Mouse (Mus musculus): Measurements from ENCODE around the gene Rapgef2.

The Rapgef2 gene

GRCm38 (mm10) chr3:79310184-79310583, 23.9 kb upstream of the Rapgef2 start:
- Histone ChIP-seq H3K4me1 (replicated peaks; ENCODE audit: low read depth, low read length) (no peaks in the 10 kb centered on the region), H3K4me3 (replicated peaks; ENCODE audit: low read length) (no peak overlapping the region), H3K36me3 (ENCODE audit: insufficient read depth, low read length) (no peaks in the 10 kb centered on the region), H3K27me3 (ENCODE audit: insufficient read depth, low read length) (0 out of 2 replicates have a peak, but pooled peaks cover 3% of the 10 kb centered on the region), H3K9me3 (ENCODE audit: low read length) (no peaks in the 10 kb centered on the region)
- TF ChIP-seq CTCF (conservative IDR thresholded peaks at IDR 0.05; ENCODE audit: low read length) (no peak), POU5F1 (IDR thresholded peaks at IDR 0.05; ENCODE audit: borderline replicate concordance, low read length) (no peak), NANOG (IDR thresholded peaks at IDR 0.05; ENCODE audit: borderline replicate concordance, low read length) (no peak)

- H3K9me3 ChIP-seq (ENCODE audit: low read length): no peaks in the 10 kb centered on the region
- TF ChIP-seq CTCF (conservative IDR thresholded peaks at IDR 0.05; ENCODE audit: low read length): no peak
- no peak for TF ChIP-seq POU5F1 (IDR thresholded peaks at IDR 0.05; ENCODE audit: borderline replicate concordance, low read length)
- no peak for TF ChIP-seq NANOG (IDR thresholded peaks at IDR 0.05; ENCODE audit: borderline replicate concordance, low read length)
- no peak overlapping the region for H3K4me3 ChIP-seq (replicated peaks; ENCODE audit: low read length)
- 0 out of 2 replicates have a peak, but pooled peaks cover 3% of the 10 kb centered on the region for H3K27me3 ChIP-seq (ENCODE audit: insufficient read depth, low read length)
- H3K36me3 ChIP-seq (ENCODE audit: insufficient read depth, low read length): no peaks in the 10 kb centered on the region
- H3K4me1 ChIP-seq (replicated peaks; ENCODE audit: low read depth, low read length): no peaks in the 10 kb centered on the region
Measured at GRCm38 (mm10) chr3:79308605-79309004, 22.3 kb upstream of the Rapgef2 start.

- Histone ChIP-seq H3K9me3 (ENCODE audit: low read length) (no peaks in the 10 kb centered on the region), H3K36me3 (ENCODE audit: insufficient read depth, low read length) (no peaks in the 10 kb centered on the region), H3K4me3 (replicated peaks; ENCODE audit: low read length) (0 out of 2 replicates have a peak overlapping the region, but pooled peaks have one; percentile 7), H3K4me1 (replicated peaks; ENCODE audit: low read depth, low read length) (peaks cover 3% of the 10 kb centered on the region; the same call in 1 of the 2 replicates), H3K27me3 (ENCODE audit: insufficient read depth, low read length) (peaks cover 5% of the 10 kb centered on the region; the same call in 1 of the 2 replicates)
- TF ChIP-seq CTCF (conservative IDR thresholded peaks at IDR 0.05; ENCODE audit: low read length): no peak
- TF ChIP-seq NANOG (IDR thresholded peaks at IDR 0.05; ENCODE audit: borderline replicate concordance, low read length): no peak
- no peak for TF ChIP-seq POU5F1 (IDR thresholded peaks at IDR 0.05; ENCODE audit: borderline replicate concordance, low read length)
Measured at GRCm38 (mm10) chr3:79299401-79299800, 13.1 kb upstream of the Rapgef2 start.

- H3K4me3 ChIP-seq (replicated peaks; ENCODE audit: low read length): no peak overlapping the region
- no peak for TF ChIP-seq NANOG (IDR thresholded peaks at IDR 0.05; ENCODE audit: borderline replicate concordance, low read length)
- no peak for TF ChIP-seq POU5F1 (IDR thresholded peaks at IDR 0.05; ENCODE audit: borderline replicate concordance, low read length)
- TF ChIP-seq CTCF (conservative IDR thresholded peaks at IDR 0.05; ENCODE audit: low read length): no peak
- no peaks in the 10 kb centered on the region for H3K9me3 ChIP-seq (ENCODE audit: low read length)
- peaks cover 6% of the 10 kb centered on the region; the same call in 1 of the 2 replicates for H3K27me3 ChIP-seq (ENCODE audit: insufficient read depth, low read length)
- no peaks in the 10 kb centered on the region for H3K36me3 ChIP-seq (ENCODE audit: insufficient read depth, low read length)
- H3K4me1 ChIP-seq (replicated peaks; ENCODE audit: low read depth, low read length): peaks cover 3% of the 10 kb centered on the region; the same call in 1 of the 2 replicates
Measured at GRCm38 (mm10) chr3:79297281-79297680, 11.0 kb upstream of the Rapgef2 start.

- TF ChIP-seq CTCF (conservative IDR thresholded peaks at IDR 0.05; ENCODE audit: low read length) (no peak), POU5F1 (IDR thresholded peaks at IDR 0.05; ENCODE audit: borderline replicate concordance, low read length) (no peak), NANOG (IDR thresholded peaks at IDR 0.05; ENCODE audit: borderline replicate concordance, low read length) (no peak)
- Histone ChIP-seq H3K27me3 (ENCODE audit: insufficient read depth, low read length) (peaks cover 6% of the 10 kb centered on the region; the same call in 1 of the 2 replicates), H3K9me3 (ENCODE audit: low read length) (no peaks in the 10 kb centered on the region)
Measured at GRCm38 (mm10) chr3:79296586-79296985, 10.3 kb upstream of the Rapgef2 start.

GRCm38 (mm10) chr3:79296049-79296448, 9.7 kb upstream of the Rapgef2 start:
- H3K4me1 ChIP-seq (replicated peaks; ENCODE audit: low read depth, low read length): peaks cover 3% of the 10 kb centered on the region; the same call in 1 of the 2 replicates
- no peak overlapping the region for H3K4me3 ChIP-seq (replicated peaks; ENCODE audit: low read length)
- H3K36me3 ChIP-seq (ENCODE audit: insufficient read depth, low read length): no peaks in the 10 kb centered on the region
- H3K9me3 ChIP-seq (ENCODE audit: low read length): no peaks in the 10 kb centered on the region
- TF ChIP-seq CTCF (conservative IDR thresholded peaks at IDR 0.05; ENCODE audit: low read length) (no peak), NANOG (IDR thresholded peaks at IDR 0.05; ENCODE audit: borderline replicate concordance, low read length) (no peak), POU5F1 (IDR thresholded peaks at IDR 0.05; ENCODE audit: borderline replicate concordance, low read length) (no peak)
- peaks cover 9% of the 10 kb centered on the region for H3K27me3 ChIP-seq (ENCODE audit: insufficient read depth, low read length)

More at GRCm38 (mm10) chr3:79296586-79296985, 10.3 kb upstream of the Rapgef2 start:
- Histone ChIP-seq H3K36me3 (ENCODE audit: insufficient read depth, low read length) (no peaks in the 10 kb centered on the region), H3K4me1 (replicated peaks; ENCODE audit: low read depth, low read length) (peaks cover 3% of the 10 kb centered on the region; the same call in 1 of the 2 replicates), H3K4me3 (replicated peaks; ENCODE audit: low read length) (no peak overlapping the region)

- H3K9me3 ChIP-seq (ENCODE audit: low read length): no peaks in the 10 kb centered on the region
- no peak overlapping the region for H3K4me3 ChIP-seq (replicated peaks; ENCODE audit: low read length)
- peaks cover under 1% of the 10 kb centered on the region; the same call in 1 of the 2 replicates for H3K4me1 ChIP-seq (replicated peaks; ENCODE audit: low read depth, low read length)
- no peaks in the 10 kb centered on the region for H3K36me3 ChIP-seq (ENCODE audit: insufficient read depth, low read length)
- TF ChIP-seq NANOG (IDR thresholded peaks at IDR 0.05; ENCODE audit: borderline replicate concordance, low read length) (no peak), CTCF (conservative IDR thresholded peaks at IDR 0.05; ENCODE audit: low read length) (no peak), POU5F1 (IDR thresholded peaks at IDR 0.05; ENCODE audit: borderline replicate concordance, low read length) (no peak)
- peaks cover 19% of the 10 kb centered on the region for H3K27me3 ChIP-seq (ENCODE audit: insufficient read depth, low read length)
Measured at GRCm38 (mm10) chr3:79294701-79295100, 8.4 kb upstream of the Rapgef2 start.

GRCm38 (mm10) chr3:79293023-79293422, 6.7 kb upstream of the Rapgef2 start:
- Histone ChIP-seq H3K27me3 (ENCODE audit: insufficient read depth, low read length) (peaks cover 32% of the 10 kb centered on the region), H3K4me1 (replicated peaks; ENCODE audit: low read depth, low read length) (peaks cover 1% of the 10 kb centered on the region), H3K36me3 (ENCODE audit: insufficient read depth, low read length) (no peaks in the 10 kb centered on the region), H3K4me3 (replicated peaks; ENCODE audit: low read length) (no peak overlapping the region), H3K9me3 (ENCODE audit: low read length) (no peaks in the 10 kb centered on the region)
- no peak for TF ChIP-seq NANOG (IDR thresholded peaks at IDR 0.05; ENCODE audit: borderline replicate concordance, low read length)
- TF ChIP-seq POU5F1 (IDR thresholded peaks at IDR 0.05; ENCODE audit: borderline replicate concordance, low read length): no peak
- TF ChIP-seq CTCF (conservative IDR thresholded peaks at IDR 0.05; ENCODE audit: low read length): no peak

- no peaks in the 10 kb centered on the region for H3K36me3 ChIP-seq (ENCODE audit: insufficient read depth, low read length)
- TF ChIP-seq NANOG (IDR thresholded peaks at IDR 0.05; ENCODE audit: borderline replicate concordance, low read length) (no peak), CTCF (conservative IDR thresholded peaks at IDR 0.05; ENCODE audit: low read length) (no peak), POU5F1 (IDR thresholded peaks at IDR 0.05; ENCODE audit: borderline replicate concordance, low read length) (no peak)
- no peaks in the 10 kb centered on the region for H3K9me3 ChIP-seq (ENCODE audit: low read length)
- no peak overlapping the region for H3K4me3 ChIP-seq (replicated peaks; ENCODE audit: low read length)
- peaks cover 44% of the 10 kb centered on the region for H3K27me3 ChIP-seq (ENCODE audit: insufficient read depth, low read length)
- H3K4me1 ChIP-seq (replicated peaks; ENCODE audit: low read depth, low read length): peaks cover 26% of the 10 kb centered on the region
Measured at GRCm38 (mm10) chr3:79289050-79289449, 2.7 kb upstream of the Rapgef2 start.

Data from E14TG2a.4 (cell line).